Mouse (Mus musculus) ES-Bruce4 (cell line): ENCODE measurements around the gene Brd4. TPM values are rescaled to one million over a fixed set of nuclear protein-coding genes. Genes with fewer than 3 reads are reported as not detected.

ENCODE experiments used
- H3K27ac ChIP-seq: 2 replicates; pipeline ENCODE4 v1.5.1; 2012; ENCODE audit warnings: low read length, inconsistent platforms; ENCODE audit not compliant: insufficient read depth
- H3K27me3 ChIP-seq: 2 replicates; pipeline ENCODE4 v1.6.1; 2012; ENCODE audit warnings: mild to moderate bottlenecking, low read length, inconsistent platforms; ENCODE audit not compliant: control insufficient read depth, poor library complexity, insufficient read depth, severe bottlenecking
- H3K36me3 ChIP-seq: 2 replicates; pipeline ENCODE4 v1.6.1; 2012; ENCODE audit warnings: inconsistent platforms, mild to moderate bottlenecking, low read length, moderate library complexity; ENCODE audit not compliant: control insufficient read depth, poor library complexity, insufficient read depth, severe bottlenecking
- H3K4me1 ChIP-seq: one replicate; pipeline ENCODE4 v1.8.1; 2011; ENCODE audit warnings: low read length; ENCODE audit not compliant: control insufficient read depth, insufficient read depth
- H3K4me3 ChIP-seq: 2 replicates; pipeline ENCODE4 v1.5.1; 2011; ENCODE audit warnings: low read depth, mild to moderate bottlenecking, low read length
- H3K9ac ChIP-seq: 2 replicates; pipeline ENCODE4 v1.6.1; 2012; ENCODE audit warnings: low read depth, mild to moderate bottlenecking, inconsistent platforms; ENCODE audit not compliant: poor library complexity, severe bottlenecking
- H3K9me3 ChIP-seq: replicated peaks from 2 replicates; pipeline ENCODE4 v1.6.1; 2012; ENCODE audit warnings: mild to moderate bottlenecking, low read length, inconsistent platforms; ENCODE audit not compliant: control insufficient read depth, poor library complexity, insufficient read depth, severe bottlenecking
- CTCF ChIP-seq: IDR thresholded peaks from one replicate; pipeline ENCODE4 v1.8.1; 2011; ENCODE audit warnings: low read depth, low read length
- EP300 ChIP-seq: IDR thresholded peaks from 2 replicates; pipeline ENCODE4 v1.6.1; 2011; ENCODE audit warnings: low read depth, low read length; ENCODE audit not compliant: insufficient read depth
- POLR2A ChIP-seq: IDR thresholded peaks from one replicate; pipeline ENCODE4 v1.8.1; 2011; ENCODE audit warnings: low read length; ENCODE audit not compliant: insufficient read depth
- polyA plus RNA-seq: library from polyadenylated mRNA; stranded (reverse); fragments of >200 nt; gene quantifications from 2 replicates; pipeline ENCODE4 v1.2.4, GENCODE M21; 2011; ENCODE audit warnings: low read depth; ENCODE audit not compliant: missing spikeins, insufficient read depth, insufficient read length

Brd4 gene
- polyA plus RNA-seq, 1 experiment: 191 TPM

DNA sequence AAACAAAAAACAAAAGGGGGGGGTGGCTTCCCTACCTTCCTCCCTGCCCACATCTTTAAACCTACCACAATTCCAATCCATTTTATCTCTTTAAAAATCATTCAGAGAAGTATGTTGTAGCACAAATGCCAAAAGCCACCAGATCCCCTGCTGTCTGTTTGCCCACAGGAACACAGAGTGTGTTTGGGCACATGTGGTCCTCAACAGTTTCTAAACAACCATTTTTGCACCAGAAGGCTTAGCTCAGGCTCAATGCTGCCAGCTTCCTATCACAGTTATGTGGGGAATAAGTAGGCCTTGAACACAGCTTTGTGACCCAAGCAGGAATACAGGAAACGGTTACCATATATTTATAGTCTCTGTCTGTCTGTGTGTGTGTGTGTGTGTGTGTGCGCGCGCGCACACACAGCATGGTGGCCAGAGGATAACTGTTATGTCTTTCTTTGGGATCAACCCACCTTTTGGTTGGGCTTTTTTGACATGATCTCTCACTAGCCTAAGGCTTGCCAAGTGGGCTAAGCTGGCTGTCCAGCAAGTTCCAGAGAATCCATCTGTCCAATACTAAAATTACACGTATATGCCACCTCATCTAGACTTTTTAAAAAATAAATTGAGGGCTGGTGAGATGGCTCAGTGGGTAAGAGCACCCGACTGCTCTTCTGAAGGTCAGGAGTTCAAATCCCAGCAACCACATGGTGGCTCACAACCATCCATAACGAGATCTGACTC lies 21.5 kb downstream of the Brd4 start:
- Histone ChIP-seq H3K4me1 (peaks cover 2% of the 10 kb centered on the region), H3K9ac (no peak overlapping the region), H3K4me3 (no peak overlapping the region), H3K27me3 (no peaks in the 10 kb centered on the region), H3K9me3 (no peaks in the 10 kb centered on the region), H3K36me3 (0 out of 2 replicates have a peak, but pooled peaks cover 3% of the 10 kb centered on the region), H3K27ac (no peak overlapping the region)
- TF ChIP-seq EP300: no peak
- no peak for TF ChIP-seq CTCF
- TF ChIP-seq POLR2A: no peak

DNA sequence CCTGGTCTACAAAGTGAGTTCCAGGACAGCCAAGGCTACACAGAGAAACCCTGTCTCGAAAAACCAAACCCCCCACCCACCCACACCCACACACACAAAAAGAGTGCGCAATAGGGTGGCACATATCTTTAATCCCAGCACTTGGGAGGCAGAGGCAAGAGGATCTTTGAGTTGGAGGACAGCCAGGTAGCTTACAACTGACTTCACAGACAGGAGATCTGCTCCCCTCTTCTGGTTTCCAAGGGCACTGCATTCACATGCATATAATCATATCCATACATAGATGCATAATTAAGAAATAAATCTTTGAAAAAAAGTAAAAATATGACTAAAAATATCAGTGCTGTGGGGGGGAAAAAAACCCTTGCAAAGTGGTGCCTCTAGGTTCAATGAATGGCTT lies 25.7 kb downstream of the Brd4 start:
- H3K27me3 ChIP-seq: no peaks in the 10 kb centered on the region
- H3K4me1 ChIP-seq: no peaks in the 10 kb centered on the region

DNA sequence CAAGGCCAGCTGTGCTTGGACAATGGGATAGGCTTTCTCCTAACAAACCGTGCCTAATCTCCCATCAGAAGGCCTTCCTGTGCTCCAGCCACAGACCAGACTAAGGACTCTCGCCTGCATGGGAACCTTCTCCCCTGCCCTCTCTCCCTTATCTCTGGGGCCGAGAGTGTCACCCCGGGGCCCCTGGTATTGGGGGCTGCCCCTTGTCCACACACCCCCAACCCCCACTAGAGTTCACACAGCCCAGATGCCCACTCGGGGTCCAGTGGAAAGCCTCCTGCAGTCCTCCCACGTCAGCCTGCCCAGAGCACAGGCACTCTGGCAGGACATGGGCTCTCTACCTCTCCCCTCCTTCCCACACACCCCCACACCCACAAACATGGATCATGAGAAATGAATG lies 26.6 kb downstream of the Brd4 start:
- TF ChIP-seq EP300 (no peak), CTCF (no peak), POLR2A (no peak)
- H3K9me3 ChIP-seq: no peaks in the 10 kb centered on the region
- no peaks in the 10 kb centered on the region for H3K4me1 ChIP-seq
- H3K27me3 ChIP-seq: no peaks in the 10 kb centered on the region
- H3K27ac ChIP-seq: no peak overlapping the region
- no peak overlapping the region for H3K4me3 ChIP-seq
- no peak overlapping the region for H3K9ac ChIP-seq
- H3K36me3 ChIP-seq: peaks cover 4% of the 10 kb centered on the region

More for the DNA sequence above, 25.7 kb downstream of the Brd4 start:
- no peaks in the 10 kb centered on the region for H3K9me3 ChIP-seq
- no peak overlapping the region for H3K27ac ChIP-seq
- no peak overlapping the region for H3K9ac ChIP-seq
- no peak overlapping the region for H3K4me3 ChIP-seq
- H3K36me3 ChIP-seq: no peaks in the 10 kb centered on the region
- no peak for TF ChIP-seq EP300
- TF ChIP-seq POLR2A: no peak
- no peak for TF ChIP-seq CTCF

GRCm38 (mm10) chr17:32257452-32257851 lies 27.1 kb downstream of the Brd4 start:
- H3K4me3 ChIP-seq: no peak overlapping the region
- TF ChIP-seq POLR2A (no peak), CTCF (no peak)
- no peaks in the 10 kb centered on the region for H3K9me3 ChIP-seq
- no peaks in the 10 kb centered on the region for H3K27me3 ChIP-seq
- peaks cover 8% of the 10 kb centered on the region for H3K36me3 ChIP-seq
- H3K4me1 ChIP-seq: no peaks in the 10 kb centered on the region
- H3K27ac ChIP-seq: no peak overlapping the region
- no peak overlapping the region for H3K9ac ChIP-seq

DNA sequence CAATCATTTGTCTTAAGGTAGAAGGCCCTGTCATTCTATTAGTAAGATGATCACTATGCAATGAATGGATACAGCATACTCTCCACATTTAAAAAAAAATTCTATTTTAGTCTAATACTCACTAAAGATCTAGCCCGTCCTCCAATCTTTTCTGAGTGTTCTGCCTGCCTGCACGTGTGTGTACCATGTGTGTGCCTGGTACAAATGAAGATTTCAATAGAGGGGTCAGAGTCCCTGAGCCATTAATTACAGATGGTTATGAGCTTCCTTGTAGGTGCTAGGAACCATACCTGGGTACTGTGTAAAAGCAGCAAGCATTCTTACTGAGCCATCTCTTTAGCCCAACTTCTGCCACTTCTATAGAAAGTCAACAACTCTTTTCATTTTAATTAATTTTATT lies 27.6 kb downstream of the Brd4 start:
- TF ChIP-seq CTCF: no peak
- TF ChIP-seq POLR2A: no peak
- no peak for TF ChIP-seq EP300
- Histone ChIP-seq H3K4me3 (no peak overlapping the region), H3K27me3 (no peaks in the 10 kb centered on the region), H3K4me1 (no peaks in the 10 kb centered on the region), H3K9ac (no peak overlapping the region), H3K36me3 (peaks cover 10% of the 10 kb centered on the region), H3K9me3 (no peaks in the 10 kb centered on the region), H3K27ac (no peak overlapping the region)

DNA sequence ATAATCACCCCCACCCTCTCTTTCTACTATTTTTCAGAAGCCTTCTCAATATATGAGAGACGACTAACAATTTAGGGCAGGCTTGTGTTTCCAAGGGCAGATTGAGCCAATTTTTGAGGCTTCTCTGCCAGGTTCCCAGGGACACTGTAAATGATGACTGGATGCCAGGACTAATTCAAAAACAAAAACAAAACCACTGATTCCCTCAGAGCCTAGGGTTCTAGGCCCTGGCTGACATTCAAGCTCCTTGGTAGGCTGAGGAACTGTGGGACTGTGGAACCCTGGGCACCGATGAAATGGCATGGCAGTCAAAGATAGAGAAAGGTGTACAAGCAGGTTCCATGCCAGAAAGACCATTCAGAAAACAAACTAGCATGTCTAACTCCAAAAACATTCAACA lies 31.3 kb downstream of the Brd4 start:
- Histone ChIP-seq H3K27ac (no peak overlapping the region), H3K36me3 (peaks cover 10% of the 10 kb centered on the region), H3K9ac (no peak overlapping the region), H3K27me3 (no peaks in the 10 kb centered on the region), H3K4me1 (no peaks in the 10 kb centered on the region), H3K4me3 (no peak overlapping the region), H3K9me3 (no peaks in the 10 kb centered on the region)
- TF ChIP-seq POLR2A (no peak), CTCF (no peak), EP300 (no peak)
